Mouse (Mus musculus) testis, adult 2 months (tissue): ENCODE data around the gene Gigyf1. TPM values are rescaled to one million over a fixed set of nuclear protein-coding genes. Genes with fewer than 3 reads are reported as not detected.

ENCODE experiments used
- H3K27ac ChIP-seq: fragments of 200-500 bp; 2 replicates; pipeline ENCODE4 v1.5.1; 2012; ENCODE audit warnings: low read depth, low read length; ENCODE audit not compliant: control insufficient read depth, insufficient read depth
- H3K27me3 ChIP-seq: fragments of 200-500 bp; 2 replicates; pipeline ENCODE4 v1.6.1; 2012; ENCODE audit warnings: mild to moderate bottlenecking, low read length, moderate library complexity; ENCODE audit not compliant: control insufficient read depth, insufficient read depth
- H3K36me3 ChIP-seq: fragments of 200-500 bp; 2 replicates; pipeline ENCODE4 v1.6.1; 2012; ENCODE audit warnings: mild to moderate bottlenecking, low read length; ENCODE audit not compliant: control insufficient read depth, insufficient read depth
- H3K4me1 ChIP-seq: fragments of 200-500 bp; 2 replicates; pipeline ENCODE4 v1.6.1; 2012; ENCODE audit warnings: low read length; ENCODE audit not compliant: control insufficient read depth, insufficient read depth
- H3K4me3 ChIP-seq: fragments of 200-500 bp; 2 replicates; pipeline ENCODE4 v1.5.1; 2012; ENCODE audit warnings: low read depth, mild to moderate bottlenecking, low read length, moderate library complexity, mixed read lengths; ENCODE audit not compliant: control insufficient read depth
- CTCF ChIP-seq: fragments of 200-500 bp; IDR thresholded peaks from 2 replicates; pipeline ENCODE4 v1.5.1; 2012; ENCODE audit warnings: low read depth, mild to moderate bottlenecking, inconsistent platforms, low read length, moderate library complexity; ENCODE audit not compliant: control insufficient read depth, insufficient read depth, insufficient replicate concordance
- POLR2A ChIP-seq: fragments of 200-500 bp; IDR thresholded peaks from 2 replicates; pipeline ENCODE4 v1.6.1; 2012; ENCODE audit warnings: low read depth, mild to moderate bottlenecking, inconsistent platforms, low read length, moderate library complexity; ENCODE audit not compliant: control insufficient read depth
- polyA plus RNA-seq: library from polyadenylated mRNA; depleted of rRNA; stranded (reverse); fragments of >200 nt; gene quantifications from 2 replicates; pipeline ENCODE4 v1.2.3, GENCODE M21; 2012

Gene Gigyf1
- polyA plus RNA-seq, 1 experiment: 11.5 TPM

GRCm38 (mm10) chr5:137504041-137504440, 14.3 kb upstream of the Gigyf1 start:
- H3K27ac ChIP-seq: no peak overlapping the region
- H3K27me3 ChIP-seq: no peaks in the 10 kb centered on the region
- H3K4me1 ChIP-seq: peaks cover 9% of the 10 kb centered on the region
- H3K4me3 ChIP-seq: no peak overlapping the region
- TF ChIP-seq CTCF: no peak
- no peak for TF ChIP-seq POLR2A
- H3K36me3 ChIP-seq: no peaks in the 10 kb centered on the region

- Histone ChIP-seq H3K27me3 (no peaks in the 10 kb centered on the region), H3K27ac (no peak overlapping the region), H3K4me3 (peak overlapping the region; percentile 75), H3K4me1 (no peaks in the 10 kb centered on the region; the same call in none of the 2 replicates), H3K36me3 (no peaks in the 10 kb centered on the region)
- 0 out of 2 replicates have a peak, but pooled peaks have one; percentile 9 for TF ChIP-seq POLR2A
- TF ChIP-seq CTCF: no peak
These were observed 8.3 kb upstream of the Gigyf1 start for GRCm38 (mm10) chr5:137510014-137510501.

- TF ChIP-seq POLR2A: 0 out of 2 replicates have a peak, but pooled peaks have one; percentile 2
- no peak for TF ChIP-seq CTCF
- H3K27ac ChIP-seq: peak overlapping the region; percentile 56
- no peaks in the 10 kb centered on the region; the same call in none of the 2 replicates for H3K4me1 ChIP-seq
- H3K4me3 ChIP-seq: peak overlapping the region; percentile 75
- no peaks in the 10 kb centered on the region for H3K36me3 ChIP-seq
- no peaks in the 10 kb centered on the region for H3K27me3 ChIP-seq
These were observed 7.6 kb upstream of the Gigyf1 start for GRCm38 (mm10) chr5:137510573-137511390.

DNA sequence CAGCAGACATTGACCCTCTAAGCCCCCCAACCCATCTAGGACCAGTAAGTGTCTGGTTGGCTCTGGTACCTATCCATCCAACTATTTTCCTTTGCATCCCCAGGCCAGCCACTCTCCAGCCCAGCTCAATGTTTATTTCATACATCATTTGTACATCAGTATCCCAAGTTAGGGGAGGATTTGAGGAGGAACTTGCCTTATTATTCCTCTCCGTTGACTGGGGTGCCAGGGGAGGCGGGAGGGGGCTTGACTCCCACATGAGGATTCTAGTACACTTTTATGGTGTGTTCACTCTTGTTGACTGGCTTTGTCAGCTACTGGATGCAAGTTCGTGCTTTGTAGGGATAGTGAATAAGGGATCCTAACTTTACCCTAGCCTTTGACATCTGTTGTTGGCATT, 6.6 kb upstream of the Gigyf1 start:
- H3K36me3 ChIP-seq: no peaks in the 10 kb centered on the region
- H3K27ac ChIP-seq: no peak overlapping the region
- H3K27me3 ChIP-seq: no peaks in the 10 kb centered on the region
- peak overlapping the region; percentile 75 for H3K4me3 ChIP-seq
- TF ChIP-seq CTCF (no peak), POLR2A (no peak)
- no peaks in the 10 kb centered on the region; the same call in none of the 2 replicates for H3K4me1 ChIP-seq

DNA sequence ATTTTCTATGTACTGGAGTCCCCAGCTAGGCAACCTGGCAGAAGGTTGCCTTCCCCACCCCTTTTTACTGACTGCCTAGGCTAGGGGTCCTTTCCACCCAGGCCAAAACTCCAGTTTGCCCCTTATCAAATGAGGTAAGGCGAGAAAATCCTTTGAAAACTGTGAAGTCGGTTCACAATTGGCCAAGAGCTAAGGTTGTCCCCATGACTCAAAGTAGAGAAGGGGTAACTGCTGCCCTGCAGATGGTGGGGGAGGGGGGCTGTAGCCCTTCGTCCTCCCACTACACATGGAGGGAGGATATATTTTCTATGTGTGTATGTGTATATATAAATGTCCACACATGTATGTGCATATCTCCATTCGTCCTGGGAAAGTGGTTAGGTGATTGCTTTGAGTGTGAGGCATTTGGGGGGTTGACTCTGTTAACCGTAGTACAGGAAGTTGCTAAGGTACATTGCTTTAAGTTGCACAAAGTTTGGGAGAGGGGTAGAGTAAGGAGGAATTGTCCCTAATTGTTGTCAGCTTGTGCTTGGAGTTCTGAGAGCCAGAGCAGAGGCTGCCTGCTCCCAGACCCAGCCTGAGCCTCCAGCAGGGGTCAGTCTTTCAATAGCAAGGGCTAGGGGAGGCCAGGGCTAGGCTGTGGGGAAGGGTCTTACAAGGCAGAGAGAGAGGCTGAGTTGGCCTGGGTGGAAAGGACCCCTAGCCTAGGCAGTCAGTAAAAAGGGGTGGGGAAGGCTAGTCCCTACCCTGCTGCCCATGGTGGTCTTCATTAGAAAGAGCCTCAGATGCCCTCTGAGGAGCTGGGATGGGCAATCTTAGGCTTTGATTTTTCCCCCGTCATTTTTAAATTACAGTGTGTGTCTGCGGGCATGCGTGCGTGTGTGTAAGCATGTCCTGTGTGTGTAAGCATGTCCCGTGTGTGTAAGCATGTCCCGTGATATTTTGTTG, 5.2 kb upstream of the Gigyf1 start:
- Histone ChIP-seq H3K4me3 (no peak overlapping the region), H3K27ac (no peak overlapping the region), H3K36me3 (no peaks in the 10 kb centered on the region), H3K4me1 (no peaks in the 10 kb centered on the region; the same call in none of the 2 replicates), H3K27me3 (no peaks in the 10 kb centered on the region)
- TF ChIP-seq POLR2A (no peak), CTCF (peak; percentile 33; the same call in 1 of the 2 replicates)

DNA sequence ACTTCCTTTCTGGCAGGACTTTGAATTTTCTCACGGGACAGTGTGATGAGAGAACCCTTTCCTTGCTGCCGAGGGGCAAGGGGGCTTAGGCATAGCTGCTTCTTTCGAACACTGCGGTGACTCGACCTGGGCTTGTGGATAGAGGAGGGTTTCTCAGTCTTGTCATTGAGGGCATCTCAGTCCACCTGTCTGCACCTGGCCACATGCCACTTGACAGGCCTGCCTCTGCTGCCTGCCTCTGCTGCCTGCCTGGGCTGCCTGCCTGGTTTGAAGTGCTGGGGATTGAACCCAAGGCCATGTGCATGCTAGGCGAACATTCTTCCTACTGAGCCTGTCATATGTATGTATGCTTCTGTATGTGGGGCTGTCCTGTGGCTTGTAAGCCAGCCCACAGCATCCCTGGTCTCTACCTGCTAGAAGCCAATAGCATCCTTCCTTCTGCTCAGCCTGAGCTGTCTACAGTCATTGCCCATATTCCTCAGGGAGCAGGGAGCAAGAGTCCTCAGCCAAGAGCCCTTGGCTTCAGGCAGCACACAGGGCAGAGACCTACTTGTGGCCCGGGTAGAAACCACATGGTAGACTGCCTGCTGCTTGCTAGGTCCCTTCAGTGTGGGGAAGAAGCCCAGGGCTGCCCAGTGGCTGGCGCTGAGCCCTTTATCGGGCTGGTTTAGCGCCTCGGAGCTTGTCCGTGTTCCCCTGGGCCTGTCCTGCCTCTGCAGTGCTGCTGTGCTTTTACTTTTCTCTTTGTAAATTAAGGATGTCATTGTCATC, 4.2 kb upstream of the Gigyf1 start:
- Histone ChIP-seq H3K4me3 (no peak overlapping the region), H3K27ac (no peak overlapping the region)

More for the DNA sequence above, 4.2 kb upstream of the Gigyf1 start:
- no peak for TF ChIP-seq POLR2A
- Histone ChIP-seq H3K4me1 (no peaks in the 10 kb centered on the region; the same call in none of the 2 replicates), H3K36me3 (no peaks in the 10 kb centered on the region), H3K27me3 (no peaks in the 10 kb centered on the region)
